Mouse (Mus musculus): ENCODE measurements around the gene Rab6b. TPM values are rescaled to one million over a fixed set of nuclear protein-coding genes. Genes with fewer than 3 reads are reported as not detected.

The Rab6b gene
- 1.7 TPM for polyA plus RNA-seq (2012; fragmentation: generic; extraction: Trizol)
- long read RNA-seq, experiment 1, full-length matches to known transcripts, result 1 of 2 reads
- long read RNA-seq, experiment 1, partial matches to known transcripts, result 0 of 2 reads
- long read RNA-seq, experiment 1, other reads (novel, unspliced or antisense), result 1 of 2 reads
- long read RNA-seq, experiment 2, full-length matches to known transcripts, result 7 of 9 reads
- long read RNA-seq, experiment 2, partial matches to known transcripts, result 0 of 9 reads
- long read RNA-seq, experiment 2, other reads (novel, unspliced or antisense), result 2 of 9 reads

- peak within 1 kb of the TSS; percentile 53 for H3ac ChIP-seq (ENCODE audit: control insufficient read depth, insufficient read length, low read depth)
- no peak for TF ChIP-seq CEBPB (IDR thresholded peaks at IDR 0.05; ENCODE audit: low read depth)
- no peak for TF ChIP-seq FOSL1 (IDR thresholded peaks at IDR 0.05; ENCODE audit: insufficient read depth, low read length, poor library complexity, severe bottlenecking)
- no peak for TF ChIP-seq USF1 (IDR thresholded peaks at IDR 0.05; ENCODE audit: low read depth)
- TF ChIP-seq CTCF (IDR thresholded peaks at IDR 0.05; ENCODE audit: control insufficient read depth, insufficient read depth, insufficient read length), result no peak
- TF ChIP-seq MAX (IDR thresholded peaks at IDR 0.05), result no peak
- no peak for TF ChIP-seq MYOG (IDR thresholded peaks at IDR 0.05; ENCODE audit: control insufficient read depth, extremely low read depth, insufficient read length)
- no peak for TF ChIP-seq MYOD1 (IDR thresholded peaks at IDR 0.05; ENCODE audit: control insufficient read depth, insufficient read length, low read depth)
- peaks cover 4% of the 10 kb centered on the region for H3K27me3 ChIP-seq (ENCODE audit: control insufficient read depth, insufficient read depth, insufficient read length)
- no peaks in the 10 kb centered on the region for H3K79me2 ChIP-seq (ENCODE audit: control insufficient read depth, insufficient read depth)
- peak within 1 kb of the TSS; percentile 11 for H3K4me3 ChIP-seq (ENCODE audit: insufficient read depth, poor library complexity, severe bottlenecking)
- H3K79me3 ChIP-seq (ENCODE audit: low read depth), result no peaks in the 10 kb centered on the region
- H3K36me3 ChIP-seq (ENCODE audit: control insufficient read depth, insufficient read depth), result no peaks in the 10 kb centered on the region
Measured at GRCm38 (mm10) chr9:103111621-103112470, at the start of gene Rab6b. TSS of gene Rab6b (plus strand) at chr9:103111787.

GRCm38 (mm10) chr9:103063591-103063990 lies 48.0 kb upstream of the Rab6b start:
- Histone ChIP-seq H3K4me3 (ENCODE audit: insufficient read depth, poor library complexity, severe bottlenecking) (no peak overlapping the region), H3K27me3 (ENCODE audit: control insufficient read depth, insufficient read depth, insufficient read length) (no peaks in the 10 kb centered on the region), H3ac (ENCODE audit: control insufficient read depth, insufficient read length, low read depth) (no peak overlapping the region), H3K36me3 (ENCODE audit: control insufficient read depth, insufficient read depth) (no peaks in the 10 kb centered on the region), H3K79me3 (ENCODE audit: low read depth) (no peaks in the 10 kb centered on the region), H3K79me2 (ENCODE audit: control insufficient read depth, insufficient read depth) (no peaks in the 10 kb centered on the region)
- no peak for TF ChIP-seq FOSL1 (IDR thresholded peaks at IDR 0.05; ENCODE audit: insufficient read depth, low read length, poor library complexity, severe bottlenecking)
- TF ChIP-seq USF1 (IDR thresholded peaks at IDR 0.05; ENCODE audit: low read depth), result no peak
- TF ChIP-seq CTCF (IDR thresholded peaks at IDR 0.05; ENCODE audit: control insufficient read depth, insufficient read depth, insufficient read length), result no peak

DNA sequence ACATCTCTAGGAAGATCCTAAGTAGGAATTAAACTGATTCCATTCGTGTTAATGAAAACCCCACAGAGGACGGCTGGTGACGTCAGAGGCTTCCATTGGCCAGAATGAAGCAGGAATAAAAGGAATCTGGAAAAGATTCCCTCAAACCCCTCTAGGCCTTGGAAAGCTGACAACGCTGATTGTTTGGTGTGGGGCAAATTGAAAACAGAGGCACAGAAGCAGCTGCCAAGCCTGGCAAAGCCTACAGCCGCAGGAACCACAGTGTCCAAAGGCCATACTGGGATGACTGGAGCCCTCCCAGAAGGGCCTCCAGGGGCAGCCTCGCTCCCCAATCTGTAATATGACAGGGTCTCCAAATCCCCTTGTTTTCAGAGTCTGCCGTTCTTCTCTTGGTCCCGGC lies 44.7 kb upstream of the Rab6b start:
- TF ChIP-seq MYOG (IDR thresholded peaks at IDR 0.05; ENCODE audit: control insufficient read depth, extremely low read depth, insufficient read length), result no peak
- TF ChIP-seq MYOD1 (IDR thresholded peaks at IDR 0.05; ENCODE audit: control insufficient read depth, insufficient read length, low read depth), result no peak
- no peak for TF ChIP-seq MAX (IDR thresholded peaks at IDR 0.05)
- no peak for TF ChIP-seq CTCF (IDR thresholded peaks at IDR 0.05; ENCODE audit: control insufficient read depth, insufficient read depth, insufficient read length)
- no peak for TF ChIP-seq FOSL1 (IDR thresholded peaks at IDR 0.05; ENCODE audit: insufficient read depth, low read length, poor library complexity, severe bottlenecking)
- no peak for TF ChIP-seq CEBPB (IDR thresholded peaks at IDR 0.05; ENCODE audit: low read depth)
- TF ChIP-seq USF1 (IDR thresholded peaks at IDR 0.05; ENCODE audit: low read depth), result no peak
- no peaks in the 10 kb centered on the region for H3K36me3 ChIP-seq (ENCODE audit: control insufficient read depth, insufficient read depth)
- H3K79me3 ChIP-seq (ENCODE audit: low read depth), result no peaks in the 10 kb centered on the region
- H3ac ChIP-seq (ENCODE audit: control insufficient read depth, insufficient read length, low read depth), result no peak overlapping the region
- no peaks in the 10 kb centered on the region for H3K79me2 ChIP-seq (ENCODE audit: control insufficient read depth, insufficient read depth)
- H3K27me3 ChIP-seq (ENCODE audit: control insufficient read depth, insufficient read depth, insufficient read length), result no peaks in the 10 kb centered on the region
- H3K4me3 ChIP-seq (ENCODE audit: insufficient read depth, poor library complexity, severe bottlenecking), result no peak overlapping the region

DNA sequence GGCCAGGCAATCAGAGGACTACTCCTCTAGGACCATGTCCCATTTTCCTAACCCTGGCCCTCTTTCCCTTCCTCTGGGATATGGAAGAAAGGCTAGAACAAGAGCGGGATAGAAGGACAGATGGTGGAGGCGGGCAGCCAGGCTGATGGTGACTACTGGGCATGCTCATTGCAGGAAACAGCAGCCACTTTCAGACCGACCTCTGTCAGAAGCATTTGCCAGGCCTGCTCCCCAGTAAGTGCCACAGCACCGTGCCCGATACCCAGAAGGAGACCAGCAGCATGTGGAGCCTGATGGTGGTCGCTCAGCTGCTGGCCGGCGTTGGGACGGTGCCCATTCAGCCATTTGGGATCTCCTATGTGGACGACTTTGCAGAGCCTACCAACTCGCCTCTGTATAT lies 43.9 kb upstream of the Rab6b start:
- no peaks in the 10 kb centered on the region for H3K27me3 ChIP-seq (ENCODE audit: control insufficient read depth, insufficient read depth, insufficient read length)
- no peaks in the 10 kb centered on the region for H3K79me3 ChIP-seq (ENCODE audit: low read depth)
- H3ac ChIP-seq (ENCODE audit: control insufficient read depth, insufficient read length, low read depth), result no peak overlapping the region
- TF ChIP-seq CEBPB (IDR thresholded peaks at IDR 0.05; ENCODE audit: low read depth), result no peak
- TF ChIP-seq MAX (IDR thresholded peaks at IDR 0.05), result no peak
- no peak for TF ChIP-seq FOSL1 (IDR thresholded peaks at IDR 0.05; ENCODE audit: insufficient read depth, low read length, poor library complexity, severe bottlenecking)
- no peak for TF ChIP-seq MYOG (IDR thresholded peaks at IDR 0.05; ENCODE audit: control insufficient read depth, extremely low read depth, insufficient read length)
- no peak for TF ChIP-seq USF1 (IDR thresholded peaks at IDR 0.05; ENCODE audit: low read depth)
- no peak for TF ChIP-seq CTCF (IDR thresholded peaks at IDR 0.05; ENCODE audit: control insufficient read depth, insufficient read depth, insufficient read length)
- no peak for TF ChIP-seq MYOD1 (IDR thresholded peaks at IDR 0.05; ENCODE audit: control insufficient read depth, insufficient read length, low read depth)
- no peaks in the 10 kb centered on the region for H3K79me2 ChIP-seq (ENCODE audit: control insufficient read depth, insufficient read depth)
- H3K36me3 ChIP-seq (ENCODE audit: control insufficient read depth, insufficient read depth), result no peaks in the 10 kb centered on the region
- H3K4me3 ChIP-seq (ENCODE audit: insufficient read depth, poor library complexity, severe bottlenecking), result no peak overlapping the region

DNA sequence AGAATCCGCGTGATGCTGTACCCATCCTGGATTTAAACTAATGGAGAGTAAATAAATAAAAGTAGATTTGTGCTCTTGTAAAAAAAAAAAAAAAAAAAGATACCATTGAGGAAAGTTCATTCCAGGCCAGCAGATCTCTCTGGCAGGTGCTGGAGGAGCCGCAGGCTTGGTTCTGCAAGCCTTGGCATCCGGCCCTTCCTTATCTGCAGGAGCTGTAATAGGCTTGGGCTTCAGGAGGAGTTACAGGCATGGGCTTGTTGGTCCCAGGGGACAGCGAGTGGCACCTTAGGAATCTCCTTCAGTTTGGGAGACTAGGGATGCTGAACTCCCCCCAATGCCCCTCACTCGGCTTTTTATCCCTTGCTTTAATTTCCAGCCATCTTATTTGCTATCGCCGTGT lies 42.8 kb upstream of the Rab6b start:
- H3K79me2 ChIP-seq (ENCODE audit: control insufficient read depth, insufficient read depth), result no peaks in the 10 kb centered on the region
- H3K79me3 ChIP-seq (ENCODE audit: low read depth), result no peaks in the 10 kb centered on the region
- no peaks in the 10 kb centered on the region for H3K36me3 ChIP-seq (ENCODE audit: control insufficient read depth, insufficient read depth)
- H3ac ChIP-seq (ENCODE audit: control insufficient read depth, insufficient read length, low read depth), result no peak overlapping the region
- no peaks in the 10 kb centered on the region for H3K27me3 ChIP-seq (ENCODE audit: control insufficient read depth, insufficient read depth, insufficient read length)
- no peak for TF ChIP-seq USF1 (IDR thresholded peaks at IDR 0.05; ENCODE audit: low read depth)
- no peak for TF ChIP-seq MYOG (IDR thresholded peaks at IDR 0.05; ENCODE audit: control insufficient read depth, extremely low read depth, insufficient read length)
- no peak for TF ChIP-seq CTCF (IDR thresholded peaks at IDR 0.05; ENCODE audit: control insufficient read depth, insufficient read depth, insufficient read length)
- no peak overlapping the region for H3K4me3 ChIP-seq (ENCODE audit: insufficient read depth, poor library complexity, severe bottlenecking)

Measured in C2C12 (cell line).